Mouse (Mus musculus): Measurements from ENCODE around the gene Irf5. TPM values are rescaled to one million over a fixed set of nuclear protein-coding genes. Genes with fewer than 3 reads are reported as not detected.
"Not testable (repeated sequence)": the region's sequence is repeated elsewhere in the genome, so short reads cannot be mapped to it uniquely, and the experiment has no call there.

The Irf5 gene
- polyA plus RNA-seq, 1 experiment from 2014 or later, result 3.2 TPM

GRCm38 (mm10) chr6:29529444-29529820 lies 3.0 kb downstream of the Irf5 start:
- Histone ChIP-seq H3K4me3 (no peak overlapping the region), H3K9me3 (replicated peaks) (no peaks in the 10 kb centered on the region), H3K36me3 (0 out of 2 replicates have a peak, but pooled peaks cover 3% of the 10 kb centered on the region), H3K27me3 (ENCODE audit: low read depth, poor library complexity, severe bottlenecking) (peaks cover 55% of the 10 kb centered on the region), H3K27ac (no peak overlapping the region), H3K4me1 (peaks cover 40% of the 10 kb centered on the region)
- DNase-seq (ENCODE audit: low spot score), result no peak
- 36% methylated on average over 2 of the region's 2 CpGs for WGBS

DNA sequence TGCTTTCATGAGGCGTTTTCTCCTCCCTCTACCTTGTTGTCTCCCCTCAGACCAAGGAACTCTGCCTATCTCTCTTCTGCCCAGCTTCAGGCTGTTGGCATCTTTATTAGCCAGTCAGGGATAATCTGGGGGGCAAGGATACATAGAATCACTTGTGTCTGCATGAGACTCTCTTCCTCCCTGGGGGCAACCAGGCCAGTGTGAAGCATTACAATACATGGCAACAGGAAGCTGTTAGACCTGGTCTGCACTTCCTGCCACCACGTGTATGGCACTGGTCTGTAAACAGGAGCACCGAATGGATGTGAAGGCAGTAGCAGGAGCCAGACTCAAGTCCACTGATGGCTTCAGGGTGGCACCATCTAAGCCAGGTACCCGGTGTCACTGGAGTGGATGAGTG lies 3.6 kb downstream of the Irf5 start:
- Histone ChIP-seq H3K27me3 (ENCODE audit: low read depth, poor library complexity, severe bottlenecking) (peaks cover 55% of the 10 kb centered on the region), H3K4me1 (peaks cover 40% of the 10 kb centered on the region), H3K4me3 (no peak overlapping the region), H3K27ac (no peak overlapping the region), H3K36me3 (0 out of 2 replicates have a peak, but pooled peaks cover 3% of the 10 kb centered on the region), H3K9me3 (replicated peaks) (no peaks in the 10 kb centered on the region)
- no peak for DNase-seq (ENCODE audit: low spot score)
- WGBS, result 68% methylated on average over 4 of the region's 4 CpGs

DNA sequence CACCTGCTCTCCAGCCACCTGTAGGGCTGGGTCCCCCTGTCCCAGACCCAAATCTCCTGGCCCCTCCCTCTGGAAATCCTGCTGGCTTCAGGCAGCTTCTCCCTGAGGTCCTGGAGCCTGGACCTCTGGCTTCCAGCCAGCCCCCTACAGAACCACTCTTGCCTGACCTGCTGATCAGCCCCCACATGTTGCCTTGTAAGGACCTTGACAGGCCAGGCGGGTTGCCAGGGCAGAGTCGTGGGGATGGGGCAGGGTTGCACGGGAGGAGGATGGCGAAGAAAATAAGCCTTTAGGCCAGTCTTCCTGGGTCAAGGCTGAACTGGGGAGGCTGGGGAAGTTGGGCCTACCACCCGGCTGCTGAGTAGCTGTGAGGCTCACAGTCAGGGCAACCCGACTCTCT lies 8.9 kb downstream of the Irf5 start:
- Histone ChIP-seq H3K4me3 (no peak overlapping the region), H3K27ac (no peak overlapping the region), H3K9me3 (replicated peaks) (no peaks in the 10 kb centered on the region), H3K36me3 (peaks cover 26% of the 10 kb centered on the region), H3K4me1 (peaks cover 8% of the 10 kb centered on the region; the same call in 1 of the 2 replicates), H3K27me3 (ENCODE audit: low read depth, poor library complexity, severe bottlenecking) (peaks cover 11% of the 10 kb centered on the region)
- no peak for DNase-seq (ENCODE audit: low spot score)
- 73% methylated on average over 6 of the region's 6 CpGs for WGBS

- no peak for DNase-seq (ENCODE audit: low spot score)
- H3K4me1 ChIP-seq, result peaks cover 8% of the 10 kb centered on the region; the same call in 1 of the 2 replicates
- peaks cover 35% of the 10 kb centered on the region for H3K36me3 ChIP-seq
- H3K27ac ChIP-seq, result no peak overlapping the region
- H3K27me3 ChIP-seq (ENCODE audit: low read depth, poor library complexity, severe bottlenecking), result no peaks in the 10 kb centered on the region
- WGBS, result 77% methylated on average over 4 of the region's 4 CpGs
- no peak overlapping the region for H3K4me3 ChIP-seq
- no peaks in the 10 kb centered on the region for H3K9me3 ChIP-seq (replicated peaks)
Observed at GRCm38 (mm10) chr6:29536651-29537193, 10.3 kb downstream of the Irf5 start.

GRCm38 (mm10) chr6:29537221-29537620 lies 10.8 kb downstream of the Irf5 start:
- no peaks in the 10 kb centered on the region for H3K27me3 ChIP-seq (ENCODE audit: low read depth, poor library complexity, severe bottlenecking)
- H3K9me3 ChIP-seq (replicated peaks), result no peaks in the 10 kb centered on the region
- no peak for DNase-seq (ENCODE audit: low spot score)
- H3K27ac ChIP-seq, result no peak overlapping the region
- H3K36me3 ChIP-seq, result peaks cover 40% of the 10 kb centered on the region
- no peak overlapping the region for H3K4me3 ChIP-seq
- H3K4me1 ChIP-seq, result peaks cover 8% of the 10 kb centered on the region; the same call in 1 of the 2 replicates
- 76% methylated on average over 3 of the region's 3 CpGs for WGBS

- H3K27me3 ChIP-seq (ENCODE audit: low read depth, poor library complexity, severe bottlenecking), result no peaks in the 10 kb centered on the region
- DNase-seq (ENCODE audit: low spot score), result no peak
- 85% methylated on average over 8 of the region's 8 CpGs for WGBS
- H3K9me3 ChIP-seq (replicated peaks), result no peaks in the 10 kb centered on the region
- no peak overlapping the region for H3K27ac ChIP-seq
- H3K36me3 ChIP-seq, result peaks cover 63% of the 10 kb centered on the region
- no peak overlapping the region for H3K4me3 ChIP-seq
- H3K4me1 ChIP-seq, result peaks cover 6% of the 10 kb centered on the region; the same call in 1 of the 2 replicates
Observed at GRCm38 (mm10) chr6:29539502-29539901, 13.1 kb downstream of the Irf5 start.

DNA sequence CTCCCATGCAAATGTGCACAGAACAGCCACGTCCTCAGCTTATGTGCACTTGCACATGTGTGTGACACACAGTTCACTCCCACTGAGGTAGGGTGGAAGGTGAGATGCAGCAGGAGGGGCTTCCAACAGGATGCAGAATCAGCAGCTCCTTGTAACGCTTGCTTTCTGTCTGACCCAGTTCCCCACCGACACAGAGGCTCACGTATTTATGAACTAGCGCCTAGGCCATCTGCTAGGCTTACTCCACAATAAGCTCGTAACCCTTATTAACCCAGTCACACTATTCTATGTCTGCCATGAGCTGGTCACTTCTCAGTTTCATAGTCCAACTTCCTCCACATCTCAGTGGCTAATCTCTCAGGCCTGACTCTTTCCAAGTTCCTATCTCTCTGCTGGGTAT lies 13.8 kb downstream of the Irf5 start:
- Histone ChIP-seq H3K4me3 (no peak overlapping the region), H3K27me3 (ENCODE audit: low read depth, poor library complexity, severe bottlenecking) (no peaks in the 10 kb centered on the region), H3K4me1 (peaks cover 5% of the 10 kb centered on the region; the same call in 1 of the 2 replicates), H3K27ac (no peak overlapping the region), H3K36me3 (peaks cover 70% of the 10 kb centered on the region), H3K9me3 (replicated peaks) (no peaks in the 10 kb centered on the region)
- DNase-seq (ENCODE audit: low spot score), result no peak
- 84% methylated on average over 6 of the region's 6 CpGs for WGBS

- peaks cover 78% of the 10 kb centered on the region for H3K36me3 ChIP-seq
- H3K27me3 ChIP-seq (ENCODE audit: low read depth, poor library complexity, severe bottlenecking), result no peaks in the 10 kb centered on the region
- DNase-seq (ENCODE audit: low spot score), result no peak
- no peak overlapping the region for H3K27ac ChIP-seq
- no peaks in the 10 kb centered on the region for H3K9me3 ChIP-seq (replicated peaks)
- peaks cover 3% of the 10 kb centered on the region; the same call in 1 of the 2 replicates for H3K4me1 ChIP-seq
- H3K4me3 ChIP-seq, result no peak overlapping the region
- WGBS, result 93% methylated on average over 1 of the region's 1 CpGs
Observed at GRCm38 (mm10) chr6:29540956-29541355, 14.5 kb downstream of the Irf5 start.

GRCm38 (mm10) chr6:29545611-29546010 lies 19.2 kb downstream of the Irf5 start:
- Histone ChIP-seq H3K27me3 (ENCODE audit: low read depth, poor library complexity, severe bottlenecking) (no peaks in the 10 kb centered on the region), H3K4me3 (no peak overlapping the region), H3K9me3 (replicated peaks) (no peaks in the 10 kb centered on the region), H3K27ac (no peak overlapping the region), H3K4me1 (no peaks in the 10 kb centered on the region), H3K36me3 (peaks cover 96% of the 10 kb centered on the region)
- DNase-seq (ENCODE audit: low spot score), result no peak
- 96% methylated on average over 2 of the region's 2 CpGs for WGBS

GRCm38 (mm10) chr6:29547582-29547981 lies 21.2 kb downstream of the Irf5 start:
- no peak overlapping the region for H3K4me3 ChIP-seq
- H3K9me3 ChIP-seq (replicated peaks), result no peaks in the 10 kb centered on the region
- no peaks in the 10 kb centered on the region for H3K4me1 ChIP-seq
- H3K27me3 ChIP-seq (ENCODE audit: low read depth, poor library complexity, severe bottlenecking), result no peaks in the 10 kb centered on the region
- no peak overlapping the region for H3K27ac ChIP-seq
- peaks cover 98% of the 10 kb centered on the region for H3K36me3 ChIP-seq
- no peak for DNase-seq (ENCODE audit: low spot score)

GRCm38 (mm10) chr6:29548086-29548485 lies 21.7 kb downstream of the Irf5 start:
- Histone ChIP-seq H3K9me3 (replicated peaks) (no peaks in the 10 kb centered on the region), H3K27me3 (ENCODE audit: low read depth, poor library complexity, severe bottlenecking) (no peaks in the 10 kb centered on the region), H3K4me3 (no peak overlapping the region), H3K36me3 (peaks cover 98% of the 10 kb centered on the region), H3K27ac (no peak overlapping the region), H3K4me1 (no peaks in the 10 kb centered on the region)
- no peak for DNase-seq (ENCODE audit: low spot score)
- WGBS, result 93% methylated on average over 1 of the region's 1 CpGs

DNA sequence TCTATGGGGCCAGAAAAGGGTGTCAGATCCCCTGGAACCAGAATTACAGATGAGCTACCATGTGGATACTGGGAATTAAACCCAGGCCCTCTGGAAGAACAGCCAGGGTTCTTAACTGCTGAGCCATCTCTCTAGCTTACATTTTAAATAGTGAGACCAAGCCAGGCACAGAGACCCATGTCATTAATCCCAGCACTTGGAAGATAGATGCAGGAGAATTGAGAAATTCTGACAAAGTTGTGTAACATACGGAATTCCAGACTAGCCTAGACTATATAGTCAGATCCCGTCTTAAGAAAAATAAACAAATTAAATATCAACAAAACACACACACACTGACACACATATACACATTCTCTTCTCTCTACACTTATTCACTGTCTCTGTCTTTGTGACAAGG lies 26.1 kb downstream of the Irf5 start:
- Histone ChIP-seq H3K36me3 (peaks cover 98% of the 10 kb centered on the region), H3K27ac (no peak overlapping the region), H3K27me3 (ENCODE audit: low read depth, poor library complexity, severe bottlenecking) (no peaks in the 10 kb centered on the region), H3K4me1 (no peaks in the 10 kb centered on the region), H3K4me3 (no peak overlapping the region), H3K9me3 (replicated peaks) (no peaks in the 10 kb centered on the region)
- 96% methylated on average over 2 of the region's 2 CpGs for WGBS
- no peak for DNase-seq (ENCODE audit: low spot score)

GRCm38 (mm10) chr6:29557112-29557511 lies 30.7 kb downstream of the Irf5 start:
- H3K9me3 ChIP-seq (replicated peaks), result no peaks in the 10 kb centered on the region
- H3K4me3 ChIP-seq, result no peak overlapping the region
- H3K36me3 ChIP-seq, result peaks cover 100% of the 10 kb centered on the region
- no peaks in the 10 kb centered on the region for H3K27me3 ChIP-seq (ENCODE audit: low read depth, poor library complexity, severe bottlenecking)
- 95% methylated on average over 2 of the region's 2 CpGs for WGBS
- no peaks in the 10 kb centered on the region for H3K4me1 ChIP-seq
- H3K27ac ChIP-seq, result no peak overlapping the region
- no peak for DNase-seq (ENCODE audit: low spot score)

DNA sequence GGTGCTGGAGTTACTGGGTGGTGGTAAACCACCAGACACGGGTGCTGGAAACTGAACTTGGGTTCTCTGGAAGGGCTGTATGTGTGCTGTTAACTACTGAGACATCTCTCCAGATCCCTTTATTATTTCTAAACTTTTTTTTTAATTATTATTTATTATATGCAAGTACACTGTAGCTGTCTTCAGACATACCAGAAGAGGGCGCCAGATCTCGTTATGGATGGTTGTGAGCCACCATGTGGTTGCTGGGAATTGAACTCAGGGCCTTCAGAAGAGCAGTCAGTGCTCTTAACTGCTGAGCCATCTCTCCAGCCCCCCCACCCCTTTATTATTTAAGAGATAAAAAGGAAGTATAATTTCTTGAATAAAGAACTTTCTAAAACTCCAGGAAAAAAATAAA lies 50.0 kb downstream of the Irf5 start:
- not testable (repeated sequence) for H3K4me3 ChIP-seq; H3K4me1 ChIP-seq; H3K27ac ChIP-seq; H3K27me3 ChIP-seq (ENCODE audit: low read depth, poor library complexity, severe bottlenecking); H3K9me3 ChIP-seq (replicated peaks); DNase-seq (ENCODE audit: low spot score)
- WGBS, result 85% methylated on average over 3 of the region's 3 CpGs
- peaks cover 100% of the 10 kb centered on the region for H3K36me3 ChIP-seq

All from limb, embryonic 10.5 days (tissue).